Mouse (Mus musculus): Measurements from ENCODE around the gene Pdik1l. TPM values are rescaled to one million over a fixed set of nuclear protein-coding genes. Genes with fewer than 3 reads are reported as not detected.

Pdik1l gene
- polyA plus RNA-seq, 1 experiment: 8.9 TPM

DNA sequence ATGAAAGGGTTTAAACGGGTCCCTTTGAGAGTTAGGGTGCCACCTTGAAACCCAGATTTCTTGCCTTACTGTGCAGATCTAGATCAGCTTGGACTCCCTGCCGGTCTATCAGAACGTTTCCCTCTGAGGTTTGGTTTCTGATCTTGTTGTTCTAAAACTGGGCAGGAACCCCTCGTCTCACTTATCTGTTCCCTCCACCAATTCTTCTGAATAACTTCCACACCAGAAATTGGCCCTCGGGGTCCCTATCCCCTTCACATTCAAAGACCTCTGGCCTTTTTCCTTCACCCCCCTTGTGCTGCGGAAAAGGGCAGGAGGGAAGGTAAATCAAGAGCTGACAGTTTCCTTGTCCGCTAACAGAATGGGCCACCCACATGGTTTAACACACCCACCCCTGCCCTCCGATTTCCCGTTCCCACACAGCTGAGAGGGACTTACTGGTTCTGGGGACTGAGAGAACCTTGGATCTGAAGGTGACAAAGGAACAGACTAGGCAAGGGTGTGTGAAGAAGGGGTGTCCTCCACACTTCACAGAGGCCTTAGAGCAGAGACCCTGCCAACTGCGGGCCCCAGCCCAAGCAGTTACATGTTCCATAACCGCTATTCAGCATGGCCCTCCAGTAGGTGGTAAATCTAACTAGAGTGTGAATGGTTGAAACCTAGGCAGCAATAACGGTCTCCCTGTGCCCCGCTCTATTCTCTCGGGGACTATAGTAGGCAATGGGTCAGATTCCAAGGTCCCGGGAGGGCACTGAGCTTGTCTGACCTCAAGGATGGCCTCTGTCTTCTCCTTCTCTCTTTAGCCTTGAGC, 34.6 kb downstream of the Pdik1l start:
- peak overlapping the region; percentile 19 for H3K4me3 ChIP-seq (ENCODE audit: insufficient read depth, low read length)
- H3K27ac ChIP-seq (ENCODE audit: insufficient read depth, low read length): peak overlapping the region; percentile 15
- TF ChIP-seq POLR2A (IDR thresholded peaks at IDR 0.05; ENCODE audit: extremely low read depth, insufficient read depth, low read length) (no peak), CTCF (IDR thresholded peaks at IDR 0.05; ENCODE audit: extremely low read depth, insufficient read depth, low read length) (no peak)
- H3K4me1 ChIP-seq (ENCODE audit: control insufficient read depth, insufficient read depth, low read length): no peaks in the 10 kb centered on the region

DNA sequence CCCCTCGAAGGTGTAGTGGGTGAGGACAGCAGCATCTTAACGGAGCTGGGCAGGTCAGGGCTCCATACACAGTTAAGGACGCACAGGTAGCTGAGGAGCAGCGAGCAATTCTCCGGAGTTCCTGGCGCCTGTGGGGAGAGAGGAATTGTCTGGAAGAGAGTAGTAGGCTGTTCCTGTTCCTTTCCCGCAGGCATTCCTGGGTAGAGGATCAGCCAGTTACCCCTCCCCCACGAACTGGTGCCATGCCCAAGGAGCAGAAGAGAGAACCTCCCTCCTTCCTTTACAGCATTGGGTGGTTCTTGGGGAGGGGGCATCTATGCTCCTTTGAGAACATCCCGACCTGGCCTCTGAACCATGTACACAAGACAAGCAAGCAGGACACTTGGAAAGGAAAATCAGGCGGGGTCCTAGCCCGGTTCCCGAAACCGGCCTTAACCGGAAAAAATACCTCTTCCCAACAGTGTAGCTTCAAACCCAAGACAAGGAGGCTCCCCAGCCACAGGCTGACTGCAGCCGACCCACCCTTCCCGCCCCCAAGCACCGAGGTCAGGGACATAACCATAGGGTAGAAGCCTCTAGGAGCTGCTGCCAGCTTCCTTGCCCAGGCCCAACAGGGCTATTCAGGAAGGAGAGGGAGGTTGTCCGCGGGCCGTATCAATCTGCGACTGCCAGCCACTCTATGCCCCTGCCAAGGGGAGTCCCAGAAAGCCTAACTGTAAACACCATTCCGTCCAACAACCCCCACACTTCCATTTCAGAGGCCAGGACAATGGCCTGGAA, 35.4 kb downstream of the Pdik1l start:
- Histone ChIP-seq H3K27ac (ENCODE audit: insufficient read depth, low read length) (peak overlapping the region; percentile 15; the same call in 1 of the 2 replicates), H3K4me3 (ENCODE audit: insufficient read depth, low read length) (peak overlapping the region; percentile 33), H3K4me1 (ENCODE audit: control insufficient read depth, insufficient read depth, low read length) (no peaks in the 10 kb centered on the region)
- no peak for TF ChIP-seq CTCF (IDR thresholded peaks at IDR 0.05; ENCODE audit: extremely low read depth, insufficient read depth, low read length)
- TF ChIP-seq POLR2A (IDR thresholded peaks at IDR 0.05; ENCODE audit: extremely low read depth, insufficient read depth, low read length): no peak

DNA sequence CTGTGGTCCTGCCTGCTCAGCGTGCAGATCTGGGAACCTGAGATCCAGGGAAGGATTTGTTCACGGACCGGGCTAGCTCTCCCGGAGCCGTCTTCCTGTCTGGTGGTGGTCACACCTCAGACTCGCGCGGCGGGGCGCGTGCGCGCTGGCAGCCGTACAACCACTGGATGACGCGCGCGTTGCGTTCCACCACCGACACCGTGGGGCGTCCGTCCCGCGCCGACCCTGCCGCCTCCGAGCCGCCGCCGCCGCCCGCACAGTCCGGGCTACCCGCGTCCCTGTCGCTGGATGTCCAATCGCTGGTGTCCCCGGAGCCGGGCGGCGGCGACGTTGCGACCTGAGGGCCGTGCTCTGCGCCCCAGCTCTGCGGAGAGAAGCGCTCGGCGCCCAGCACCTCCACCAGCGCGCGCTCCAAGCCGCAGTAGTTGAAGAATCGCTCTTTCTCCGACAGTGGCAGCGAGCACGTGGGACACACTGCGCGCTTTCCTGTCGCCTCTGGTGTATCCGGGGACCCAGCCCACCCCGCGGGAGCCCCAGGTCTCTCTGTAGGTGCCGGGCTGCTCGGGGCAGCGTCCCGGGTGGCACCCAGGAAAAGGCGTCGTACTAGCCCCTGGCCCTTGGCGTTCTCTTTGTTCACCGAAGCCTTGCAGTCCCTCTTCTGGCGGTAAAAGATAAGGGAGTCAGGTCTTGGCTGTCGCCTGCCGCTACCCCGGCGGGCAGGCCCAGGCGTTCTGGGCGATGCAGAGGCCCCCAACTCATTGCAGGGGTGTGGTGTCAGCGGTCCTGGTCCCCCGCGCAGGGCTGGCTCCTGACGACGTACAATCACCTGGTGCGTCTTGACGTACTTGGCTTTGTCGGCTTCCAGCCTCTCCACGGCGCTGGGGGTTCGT, 36.2 kb downstream of the Pdik1l start:
- Histone ChIP-seq H3K4me3 (ENCODE audit: insufficient read depth, low read length) (peak overlapping the region; percentile 33), H3K4me1 (ENCODE audit: control insufficient read depth, insufficient read depth, low read length) (no peaks in the 10 kb centered on the region), H3K27ac (ENCODE audit: insufficient read depth, low read length) (no peak overlapping the region)
- TF ChIP-seq CTCF (IDR thresholded peaks at IDR 0.05; ENCODE audit: extremely low read depth, insufficient read depth, low read length): no peak
- TF ChIP-seq POLR2A (IDR thresholded peaks at IDR 0.05; ENCODE audit: extremely low read depth, insufficient read depth, low read length): no peak

DNA sequence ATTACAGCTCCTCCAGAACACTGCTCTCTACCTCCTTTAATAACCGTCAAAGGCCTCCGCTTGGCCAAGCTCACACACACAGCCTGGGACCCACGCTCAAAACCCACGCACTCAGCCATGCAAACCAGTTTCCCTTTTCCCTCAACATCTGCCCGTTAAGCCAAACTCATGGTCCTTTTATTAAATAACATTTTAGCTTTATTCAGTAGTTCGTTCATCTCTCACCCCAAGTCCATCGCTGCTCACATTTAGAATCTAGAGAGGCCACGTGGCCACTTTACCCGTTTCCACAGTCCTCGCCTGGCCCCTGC, 36.8 kb downstream of the Pdik1l start:
- Histone ChIP-seq H3K4me1 (ENCODE audit: control insufficient read depth, insufficient read depth, low read length) (no peaks in the 10 kb centered on the region), H3K27ac (ENCODE audit: insufficient read depth, low read length) (no peak overlapping the region), H3K4me3 (ENCODE audit: insufficient read depth, low read length) (peak overlapping the region; percentile 33)
- no peak for TF ChIP-seq CTCF (IDR thresholded peaks at IDR 0.05; ENCODE audit: extremely low read depth, insufficient read depth, low read length)
- no peak for TF ChIP-seq POLR2A (IDR thresholded peaks at IDR 0.05; ENCODE audit: extremely low read depth, insufficient read depth, low read length)

DNA sequence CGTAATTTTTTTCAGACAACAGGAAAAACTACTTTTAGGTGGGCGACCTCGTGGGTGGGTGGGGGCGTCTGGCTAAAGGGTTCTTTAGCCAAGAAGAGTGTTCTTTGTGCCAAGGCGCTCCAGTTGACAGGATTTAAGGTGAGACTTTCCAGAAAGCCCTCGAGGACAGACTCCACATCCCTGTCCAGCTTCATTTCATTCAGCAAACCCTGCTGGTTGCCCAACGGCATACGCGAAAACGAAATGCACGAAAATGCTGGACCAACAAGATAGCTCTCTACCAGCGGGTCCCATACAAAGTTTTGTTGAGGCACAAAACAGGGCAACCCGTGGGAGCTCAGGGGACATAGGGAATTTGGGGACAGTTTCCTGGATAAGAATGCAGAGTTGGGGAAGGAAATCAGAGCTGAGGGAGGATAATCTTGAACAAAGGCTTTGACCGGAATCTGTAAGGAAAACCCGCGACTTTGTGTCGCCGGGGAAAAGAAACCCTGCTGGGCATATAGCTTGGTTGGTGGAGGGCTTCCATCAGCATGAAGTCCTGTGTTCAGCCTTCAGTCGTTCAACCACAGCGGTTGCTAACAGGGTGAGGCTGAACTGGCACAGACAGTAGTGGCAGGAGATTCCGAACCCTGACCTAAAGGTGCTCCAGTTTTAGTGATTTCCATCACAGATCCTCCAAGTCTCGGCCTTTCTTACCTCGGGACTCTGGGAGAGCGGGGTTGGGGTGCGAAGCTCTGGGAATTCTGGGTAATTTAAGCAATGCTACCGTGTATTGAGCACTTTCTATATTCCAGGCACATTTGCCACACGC, 37.4 kb downstream of the Pdik1l start:
- H3K27ac ChIP-seq (ENCODE audit: insufficient read depth, low read length): no peak overlapping the region
- TF ChIP-seq CTCF (IDR thresholded peaks at IDR 0.05; ENCODE audit: extremely low read depth, insufficient read depth, low read length) (no peak), POLR2A (IDR thresholded peaks at IDR 0.05; ENCODE audit: extremely low read depth, insufficient read depth, low read length) (no peak)
- no peaks in the 10 kb centered on the region for H3K4me1 ChIP-seq (ENCODE audit: control insufficient read depth, insufficient read depth, low read length)

DNA sequence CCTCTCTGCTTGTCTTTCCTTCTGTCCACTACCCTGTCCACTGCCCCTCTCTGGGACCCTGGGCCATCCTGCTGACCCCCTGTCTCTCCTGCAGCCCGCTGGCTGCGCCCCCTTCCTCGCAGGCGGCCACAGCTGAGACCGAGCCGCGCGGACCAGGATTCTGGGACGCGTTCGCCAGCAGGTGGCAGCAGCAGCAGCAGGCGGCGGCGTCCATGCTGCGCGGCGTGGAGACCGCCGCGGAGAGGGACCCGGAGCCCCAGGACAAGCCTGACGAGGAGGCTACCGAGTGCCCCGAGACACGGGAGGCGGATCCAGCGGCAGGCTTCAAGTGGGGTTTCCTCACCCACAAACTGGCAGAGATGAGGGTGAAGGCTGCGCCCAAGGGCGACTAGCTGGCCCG, 38.0 kb downstream of the Pdik1l start:
- peak overlapping the region; percentile 27 for H3K4me3 ChIP-seq (ENCODE audit: insufficient read depth, low read length)
- no peak overlapping the region for H3K27ac ChIP-seq (ENCODE audit: insufficient read depth, low read length)
- 0 out of 2 replicates have a peak, but pooled peaks cover under 1% of the 10 kb centered on the region for H3K4me1 ChIP-seq (ENCODE audit: control insufficient read depth, insufficient read depth, low read length)
- TF ChIP-seq CTCF (IDR thresholded peaks at IDR 0.05; ENCODE audit: extremely low read depth, insufficient read depth, low read length) (no peak; the same call in 1 of the 2 replicates), POLR2A (IDR thresholded peaks at IDR 0.05; ENCODE audit: extremely low read depth, insufficient read depth, low read length) (no peak)

More for the DNA sequence above, 37.4 kb downstream of the Pdik1l start:
- peak overlapping the region; percentile 33 for H3K4me3 ChIP-seq (ENCODE audit: insufficient read depth, low read length)

DNA sequence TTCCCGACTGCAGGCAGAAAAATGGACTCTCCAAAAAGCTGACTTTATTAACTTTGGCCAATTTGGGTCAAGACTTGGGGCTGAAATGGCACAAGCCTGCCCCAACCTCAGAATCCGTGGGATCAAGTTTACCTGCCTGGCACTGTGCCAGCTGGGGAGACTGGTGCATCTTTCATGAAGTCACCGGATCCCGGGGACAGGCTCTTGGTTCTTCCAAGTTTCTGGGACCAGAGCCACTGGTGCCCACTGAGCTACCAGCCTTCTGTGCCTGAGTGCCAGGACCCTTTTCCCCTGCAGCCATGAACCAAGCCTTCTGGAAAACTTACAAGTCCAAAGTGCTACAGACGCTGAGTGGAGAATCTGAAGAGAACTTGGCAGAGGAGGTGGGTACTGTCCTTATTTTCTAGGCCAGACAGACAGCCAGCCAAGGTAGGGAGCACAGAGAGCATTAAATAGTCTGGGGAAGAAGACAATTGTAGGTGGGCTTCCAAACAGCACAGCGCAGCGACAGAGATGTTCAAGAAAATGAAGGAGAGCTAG, 40.9 kb downstream of the Pdik1l start, which contains the start of gene Gm30191:
Gm30191 (plus strand) TSS at position 217 of the 540 bp plus-strand sequence.
- 0 out of 2 replicates have a peak, but pooled peaks cover 1% of the 10 kb centered on the region for H3K4me1 ChIP-seq (ENCODE audit: control insufficient read depth, insufficient read depth, low read length)
- H3K27ac ChIP-seq (ENCODE audit: insufficient read depth, low read length): no peak within 1 kb of the TSS
- TF ChIP-seq CTCF (IDR thresholded peaks at IDR 0.05; ENCODE audit: extremely low read depth, insufficient read depth, low read length) (no peak), POLR2A (IDR thresholded peaks at IDR 0.05; ENCODE audit: extremely low read depth, insufficient read depth, low read length) (no peak)
- peak within 1 kb of the TSS; percentile 68; the same call in 1 of the 2 replicates for H3K4me3 ChIP-seq (ENCODE audit: insufficient read depth, low read length)

DNA sequence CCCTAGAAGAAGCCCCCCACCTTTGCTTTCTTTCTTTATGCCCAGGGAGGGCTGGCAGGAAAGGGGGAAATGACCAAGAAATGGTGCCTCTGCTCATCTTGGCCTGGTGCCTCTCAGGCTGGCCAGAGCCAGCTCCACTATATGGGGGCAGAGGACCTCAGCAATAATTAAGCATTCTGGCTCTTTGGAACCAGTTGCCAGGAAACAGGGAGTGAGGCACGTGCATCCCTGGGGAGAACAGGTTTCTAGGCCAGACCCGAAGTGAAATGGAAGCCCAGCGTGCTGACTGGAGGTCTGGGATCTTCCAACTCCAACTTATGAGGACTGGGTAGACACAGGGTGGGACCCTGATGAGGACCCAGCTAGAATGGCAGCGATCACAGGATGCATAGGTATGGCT, 41.4 kb downstream of the Pdik1l start:
- Histone ChIP-seq H3K4me3 (ENCODE audit: insufficient read depth, low read length) (no peak overlapping the region), H3K4me1 (ENCODE audit: control insufficient read depth, insufficient read depth, low read length) (0 out of 2 replicates have a peak, but pooled peaks cover 1% of the 10 kb centered on the region), H3K27ac (ENCODE audit: insufficient read depth, low read length) (no peak overlapping the region)
- TF ChIP-seq POLR2A (IDR thresholded peaks at IDR 0.05; ENCODE audit: extremely low read depth, insufficient read depth, low read length): no peak
- no peak for TF ChIP-seq CTCF (IDR thresholded peaks at IDR 0.05; ENCODE audit: extremely low read depth, insufficient read depth, low read length)

Data from cortical plate, adult 2 months (tissue).